ENCODE assay signal across 10 mouse cellular contexts in the genomic region with DNA sequence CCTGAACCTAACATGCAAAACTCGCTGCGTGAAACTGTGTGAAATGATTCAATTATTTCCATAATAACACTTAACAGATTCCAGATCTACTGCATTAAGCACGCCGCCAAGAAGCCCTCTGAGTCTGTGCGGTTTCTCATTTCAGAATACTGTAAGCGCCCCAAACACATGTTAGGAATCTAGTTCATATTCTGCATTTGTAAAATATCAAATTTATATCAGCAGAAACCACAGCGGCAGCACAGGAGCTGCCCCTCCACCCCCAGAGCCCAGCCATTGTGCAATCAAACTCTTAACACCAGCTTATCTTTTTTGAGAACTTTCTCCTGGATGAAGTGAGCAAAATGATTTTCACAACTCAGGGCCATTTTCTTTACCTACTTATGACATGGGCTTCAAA.
DNase-seq lines count a peak whose midpoint lies in the region; ATAC-seq and TF ChIP-seq lines count a peak whose summit lies in the region.
"Had no signal": no experiment of that assay in that cellular context is flagged by ENCODE, and none has a peak within 500 bp of the region (broad histone marks: within the 10 kb centered on the region; RNA-seq: fewer than 3 reads in every experiment).

No protein-coding gene starts in this region.

- no peak for ATAC-seq in heart, embryonic 12.5 days (ENCODE audit: insufficient number of reproducible peaks, low FRiP score)
- ATAC-seq in lung, embryonic 14.5 days (ENCODE audit: insufficient read depth) = no peak
- no peak for ATAC-seq in activated CD4-positive, CD25-positive, alpha-beta regulatory T cell, adult 4 months
- ATAC-seq: liver, embryonic 12.5 days had no signal

- no peaks in the 10 kb centered on the region for H3K36me3 ChIP-seq in heart, adult 2 months (ENCODE audit: control insufficient read depth, insufficient read depth, low read length)
- no peaks in the 10 kb centered on the region for H3K36me3 ChIP-seq in heart, embryonic 12.5 days
- H3K36me3 ChIP-seq in lung, embryonic 14.5 days (ENCODE audit: insufficient read depth) = no peaks in the 10 kb centered on the region
- H3K36me3 ChIP-seq: hindbrain, embryonic 10.5 days; liver, embryonic 12.5 days had no signal

- H3K4me1 ChIP-seq in heart, adult 2 months (ENCODE audit: control insufficient read depth, insufficient read depth, low read length) = no peaks in the 10 kb centered on the region
- H3K4me1 ChIP-seq in heart, embryonic 12.5 days (replicated peaks) = 0 out of 2 replicates have a peak, but pooled peaks cover 2% of the 10 kb centered on the region
- no peaks in the 10 kb centered on the region for H3K4me1 ChIP-seq in lung, embryonic 14.5 days (ENCODE audit: insufficient read depth)
- H3K4me1 ChIP-seq: hindbrain, embryonic 10.5 days; liver, embryonic 12.5 days had no signal

- H3K4me3 ChIP-seq in heart, adult 2 months = no peak overlapping the region
- no peak overlapping the region for H3K4me3 ChIP-seq in heart, embryonic 12.5 days
- no peak overlapping the region for H3K4me3 ChIP-seq in lung, embryonic 14.5 days (ENCODE audit: low read depth, low read length)
- H3K4me3 ChIP-seq: hindbrain, embryonic 10.5 days; liver, embryonic 12.5 days had no signal

- intact Hi-C loops in heart, adult 2 months (cut with DNase I) = no loop called here

- no peaks in the 10 kb centered on the region for H3K79me2 ChIP-seq in heart, adult 2 months (replicated peaks; ENCODE audit: control insufficient read depth, insufficient read depth, low read length)

- no peak overlapping the region for H3K9ac ChIP-seq in heart, adult 2 months (ENCODE audit: low read depth, low read length)
- H3K9ac ChIP-seq in heart, embryonic 12.5 days = no peak overlapping the region
- H3K9ac ChIP-seq in lung, embryonic 14.5 days = no peak overlapping the region
- H3K9ac ChIP-seq: liver, embryonic 12.5 days had no signal

- H3K4me2 ChIP-seq in heart, embryonic 12.5 days = no peak overlapping the region
- H3K4me2 ChIP-seq in lung, embryonic 14.5 days = peak overlapping the region; percentile 45
- H3K4me2 ChIP-seq: liver, embryonic 12.5 days had no signal

- WGBS in heart, adult 2 months = 57% methylated on average over 7 of the region's 7 CpGs
- WGBS in heart, embryonic 12.5 days = 69% methylated on average over 7 of the region's 7 CpGs
- WGBS in lung, embryonic 14.5 days = 39% methylated on average over 7 of the region's 7 CpGs

- no peak for TF ChIP-seq EP300 in heart, adult 2 months (IDR thresholded peaks at IDR 0.05; ENCODE audit: insufficient read depth, low read depth, low read length)

- no peak overlapping the region; the same call in 1 of the 2 replicates for H3K27ac ChIP-seq in heart, adult 2 months
- H3K27ac ChIP-seq in heart, embryonic 12.5 days (ENCODE audit: poor library complexity, severe bottlenecking) = no peak overlapping the region
- no peak overlapping the region for H3K27ac ChIP-seq in lung, embryonic 14.5 days (ENCODE audit: low read depth)
- H3K27ac ChIP-seq: hindbrain, embryonic 10.5 days; liver, embryonic 12.5 days had no signal

- no peaks in the 10 kb centered on the region for H3K27me3 ChIP-seq in heart, adult 2 months (ENCODE audit: control insufficient read depth, insufficient read depth, low read length)
- H3K27me3 ChIP-seq in heart, embryonic 12.5 days (replicated peaks) = no peaks in the 10 kb centered on the region
- no peaks in the 10 kb centered on the region for H3K27me3 ChIP-seq in lung, embryonic 14.5 days (ENCODE audit: insufficient read depth, low read length)
- H3K27me3 ChIP-seq: liver, embryonic 12.5 days had no signal

- DNase-seq in heart, adult 2 months = peak; percentile 20 to 23
- peak; percentile 5 for DNase-seq in right cerebral cortex, postnatal 25 days
- DNase-seq in right cerebral cortex, postnatal 4 days = no peak
- DNase-seq in lung, embryonic 14.5 days = peak; percentile 20
- no peak for DNase-seq in embryo, embryonic 10 days (ENCODE audit: low spot score)
- DNase-seq: cerebellum, adult 8-10 months had no signal

- TF ChIP-seq POLR2A in heart, adult 2 months (IDR thresholded peaks at IDR 0.05; ENCODE audit: insufficient read depth, low read depth, low read length) = no peak

- no peaks in the 10 kb centered on the region for H3K9me3 ChIP-seq in heart, embryonic 12.5 days (replicated peaks)
- no peaks in the 10 kb centered on the region for H3K9me3 ChIP-seq in lung, embryonic 14.5 days (ENCODE audit: low read depth, low read length)
- H3K9me3 ChIP-seq: hindbrain, embryonic 10.5 days; liver, embryonic 12.5 days had no signal

- TF ChIP-seq CTCF in heart, adult 2 months (IDR thresholded peaks at IDR 0.05) = no peak
- TF ChIP-seq CTCF in lung, embryonic 14.5 days (IDR thresholded peaks at IDR 0.05; ENCODE audit: low read depth) = no peak

Comparison
In these comparisons a context has a peak if more than half of its experiments do, and no peak if none do; other contexts are left out.
1. DNase-seq: peak in heart, adult 2 months (2 of 2), right cerebral cortex, postnatal 25 days (single experiment) and lung, embryonic 14.5 days (single experiment); none in right cerebral cortex, postnatal 4 days (single experiment) and embryo, embryonic 10 days (single experiment).